Mouse (Mus musculus) mesoderm, embryonic 11.5 days (tissue): ENCODE measurements at regions not wholly inside any gene's neighbourhood (a gene's known extent, or its start where the extent isn't known, plus 50 kb on each side); places are given as distances from the start of the nearest gene placed in this dataset.

Experiments used
- DNase-seq: peaks from one replicate; pipeline ENCODE4 v3.0.0-alpha.2; 2012; ENCODE audit warnings: low read depth, low spot score

GRCm38 (mm10) chr16:60685153-60685552 is 79.8 kb upstream of the Epha6 start:
- DNase-seq, result no peak

- peak; percentile 4 for DNase-seq
Measured at GRCm38 (mm10) chr16:60668771-60669170, 63.4 kb upstream of the Epha6 start.
